Mouse (Mus musculus) ES-E14 (cell line): ENCODE results near the gene Gab1.

Experiments used
- MAFK ChIP-seq: IDR thresholded peaks from 2 replicates; pipeline ENCODE4 v1.6.1; 2014; ENCODE audit warnings: mild to moderate bottlenecking, low read depth, low read length, inconsistent platforms; ENCODE audit not compliant: insufficient read depth
- ZNF384 ChIP-seq: IDR thresholded peaks from 2 replicates; pipeline ENCODE4 v1.6.1; 2012; ENCODE audit warnings: low read depth, low read length, inconsistent platforms

GRCm38 (mm10) chr8:80811591-80811991 is 68.7 kb downstream of the Gab1 start:
- TF ChIP-seq MAFK (no peak), ZNF384 (no peak)
